Mouse (Mus musculus) embryonic facial prominence, embryonic 13.5 days (tissue): Measurements from ENCODE around the gene Rbms2. TPM values are rescaled to one million over a fixed set of nuclear protein-coding genes. Genes with fewer than 3 reads are reported as not detected.
"Not testable (repeated sequence)": the region's sequence is repeated elsewhere in the genome, so short reads cannot be mapped to it uniquely, and the experiment has no call there.

Experiments
- ATAC-seq: fragments of 200-750 bp; cut with Nextera tagmentation; 2 replicates; pipeline ENCODE4 v1.8.0; 2017; ENCODE audit warnings: low read depth; ENCODE audit not compliant: insufficient number of reproducible peaks, insufficient read depth, low FRiP score, low TSS enrichment
- H3K27ac ChIP-seq: fragments of 300-500 bp; sonication (generic); 2 replicates; pipeline ENCODE4 v1.5.1; 2015; ENCODE audit warnings: moderate library complexity, mild to moderate bottlenecking, inconsistent platforms
- H3K27me3 ChIP-seq: fragments of 300-500 bp; sonication (generic); 2 replicates; pipeline ENCODE4 v1.6.1; 2015; ENCODE audit warnings: mild to moderate bottlenecking, inconsistent platforms
- H3K36me3 ChIP-seq: fragments of 300-500 bp; sonication (generic); 2 replicates; pipeline ENCODE4 v1.6.1; 2015; ENCODE audit warnings: mild to moderate bottlenecking, inconsistent platforms
- H3K4me1 ChIP-seq: fragments of 300-500 bp; sonication (generic); 2 replicates; pipeline ENCODE4 v1.6.1; 2015; ENCODE audit warnings: inconsistent platforms
- H3K4me2 ChIP-seq: fragments of 300-500 bp; sonication (generic); 2 replicates; pipeline ENCODE4 v1.6.1; 2015; ENCODE audit warnings: moderate library complexity, mild to moderate bottlenecking, inconsistent platforms
- H3K4me3 ChIP-seq: fragments of 300-500 bp; sonication (generic); 2 replicates; pipeline ENCODE4 v1.5.1; 2015; ENCODE audit warnings: mild to moderate bottlenecking, inconsistent platforms
- H3K9ac ChIP-seq: fragments of 300-500 bp; sonication (generic); 2 replicates; pipeline ENCODE4 v1.6.1; 2015; ENCODE audit warnings: mild to moderate bottlenecking, inconsistent platforms
- H3K9me3 ChIP-seq: fragments of 300-500 bp; sonication (generic); 2 replicates; pipeline ENCODE4 v1.6.1; 2016; ENCODE audit warnings: inconsistent platforms
- WGBS: fragments of 180-500 bp; shearing (Covaris S2); methylation state at CpG from one replicate; pipeline ENCODE4 v1.1.7; 2015; ENCODE audit warnings: mixed read lengths; 5-methylcytosine and 5-hydroxymethylcytosine counted together
- polyA plus RNA-seq: library from polyadenylated mRNA; unstranded; fragments of >200 nt; fragmentation: Nextera tagmentation; extraction: Ambion mirVana; gene quantifications from 2 replicates; pipeline ENCODE4 v1.2.1, GENCODE M21; 2015

Rbms2 gene
- 39.7 and 42.2 TPM in 2 replicates for polyA plus RNA-seq

GRCm38 (mm10) chr10:128179989-128180388 lies at the start of gene Rbms2:
Rbms2 (minus strand) TSS chr10:128180297.
- WGBS = under 1% methylated on average over 6 of the region's 6 CpGs
- H3K4me3 ChIP-seq = peak within 1 kb of the TSS; percentile 20
- no peaks in the 10 kb centered on the region for H3K27me3 ChIP-seq
- peak within 1 kb of the TSS; percentile 50 for H3K4me2 ChIP-seq
- peak within 1 kb of the TSS; percentile 83 for H3K27ac ChIP-seq
- no peak for ATAC-seq
- H3K9ac ChIP-seq = peak within 1 kb of the TSS; percentile 58; the same call in 1 of the 2 replicates
- H3K4me1 ChIP-seq = peaks cover 18% of the 10 kb centered on the region
- no peaks in the 10 kb centered on the region for H3K36me3 ChIP-seq
- no peaks in the 10 kb centered on the region for H3K9me3 ChIP-seq

GRCm38 (mm10) chr10:128228009-128228408 lies 47.9 kb upstream of the Rbms2 start:
- ATAC-seq = no peak
- H3K27me3 ChIP-seq = no peaks in the 10 kb centered on the region
- 91% methylated on average over 8 of the region's 8 CpGs for WGBS
- H3K36me3 ChIP-seq = no peaks in the 10 kb centered on the region
- H3K27ac ChIP-seq = no peak overlapping the region
- no peak overlapping the region for H3K4me3 ChIP-seq
- H3K4me1 ChIP-seq = peaks cover 36% of the 10 kb centered on the region
- H3K9ac ChIP-seq = no peak overlapping the region
- no peak overlapping the region for H3K4me2 ChIP-seq
- no peaks in the 10 kb centered on the region for H3K9me3 ChIP-seq

- H3K9me3 ChIP-seq = no peaks in the 10 kb centered on the region
- no peaks in the 10 kb centered on the region for H3K27me3 ChIP-seq
- H3K4me3 ChIP-seq = no peak overlapping the region
- H3K27ac ChIP-seq = no peak overlapping the region
- H3K4me2 ChIP-seq = no peak overlapping the region
- 76% methylated on average over 9 of the region's 9 CpGs for WGBS
- no peak overlapping the region; the same call in 1 of the 2 replicates for H3K9ac ChIP-seq
- no peaks in the 10 kb centered on the region for H3K36me3 ChIP-seq
- ATAC-seq = no peak
- peaks cover 33% of the 10 kb centered on the region for H3K4me1 ChIP-seq
Measured at GRCm38 (mm10) chr10:128227592-128227991, 47.5 kb upstream of the Rbms2 start.

- no peaks in the 10 kb centered on the region for H3K27me3 ChIP-seq
- 48% methylated on average over 4 of the region's 4 CpGs for WGBS
- peak within 1 kb of the TSS; percentile 74 for H3K27ac ChIP-seq
- H3K4me3 ChIP-seq = no peak within 1 kb of the TSS
- H3K9me3 ChIP-seq = no peaks in the 10 kb centered on the region
- H3K4me1 ChIP-seq = peaks cover 26% of the 10 kb centered on the region
- peak within 1 kb of the TSS; percentile 36; the same call in 1 of the 2 replicates for H3K9ac ChIP-seq
- H3K36me3 ChIP-seq = no peaks in the 10 kb centered on the region
- no peak within 1 kb of the TSS for H3K4me2 ChIP-seq
- ATAC-seq = no peak
Measured at GRCm38 (mm10) chr10:128225538-128225937, 45.4 kb upstream of the Rbms2 start, which contains the start of gene Mip. Mip (plus strand) TSS chr10:128225838.

- ATAC-seq = no peak; the same call in 1 of the 2 replicates
- no peak overlapping the region for H3K4me3 ChIP-seq
- no peaks in the 10 kb centered on the region for H3K36me3 ChIP-seq
- H3K9me3 ChIP-seq = no peaks in the 10 kb centered on the region
- H3K4me1 ChIP-seq = peaks cover 25% of the 10 kb centered on the region
- no peak overlapping the region for H3K4me2 ChIP-seq
- H3K27ac ChIP-seq = peak overlapping the region; percentile 74
- 10% methylated on average over 5 of the region's 5 CpGs for WGBS
- H3K27me3 ChIP-seq = no peaks in the 10 kb centered on the region
- H3K9ac ChIP-seq = 0 out of 2 replicates have a peak overlapping the region, but pooled peaks have one; percentile 32
Measured at GRCm38 (mm10) chr10:128225064-128225463, 45.0 kb upstream of the Rbms2 start.

- 49% methylated on average over 16 of the region's 16 CpGs for WGBS
- ATAC-seq = no peak
- Histone ChIP-seq H3K4me3 (no peak overlapping the region), H3K27me3 (no peaks in the 10 kb centered on the region), H3K9me3 (no peaks in the 10 kb centered on the region), H3K36me3 (no peaks in the 10 kb centered on the region), H3K4me1 (peaks cover 20% of the 10 kb centered on the region), H3K9ac (no peak overlapping the region), H3K4me2 (no peak overlapping the region), H3K27ac (no peak overlapping the region)
Measured at GRCm38 (mm10) chr10:128221533-128222286, 41.6 kb upstream of the Rbms2 start.

- Histone ChIP-seq H3K4me3 (no peak overlapping the region), H3K36me3 (no peaks in the 10 kb centered on the region), H3K9me3 (no peaks in the 10 kb centered on the region), H3K27me3 (peaks cover 6% of the 10 kb centered on the region; the same call in 1 of the 2 replicates), H3K4me1 (no peaks in the 10 kb centered on the region), H3K27ac (no peak overlapping the region), H3K9ac (no peak overlapping the region), H3K4me2 (no peak overlapping the region)
- no peak for ATAC-seq
- 94% methylated on average over 18 of the region's 18 CpGs for WGBS
Measured at GRCm38 (mm10) chr10:128218387-128219117, 38.5 kb upstream of the Rbms2 start.

GRCm38 (mm10) chr10:128214981-128215380 lies 34.9 kb upstream of the Rbms2 start:
- Histone ChIP-seq H3K36me3 (no peaks in the 10 kb centered on the region), H3K9ac (no peak overlapping the region), H3K4me2 (no peak overlapping the region), H3K9me3 (no peaks in the 10 kb centered on the region), H3K4me3 (no peak overlapping the region), H3K27ac (no peak overlapping the region), H3K4me1 (peaks cover 12% of the 10 kb centered on the region), H3K27me3 (peaks cover 6% of the 10 kb centered on the region; the same call in 1 of the 2 replicates)
- WGBS = 81% methylated on average over 5 of the region's 5 CpGs
- no peak for ATAC-seq

GRCm38 (mm10) chr10:128214112-128214511 lies 34.0 kb upstream of the Rbms2 start:
- H3K27me3 ChIP-seq, ATAC-seq, H3K27ac ChIP-seq, H3K9me3 ChIP-seq, H3K4me2 ChIP-seq, H3K9ac ChIP-seq, H3K36me3 ChIP-seq, H3K4me3 ChIP-seq: not testable (repeated sequence)
- H3K4me1 ChIP-seq = peaks cover 13% of the 10 kb centered on the region
- WGBS = 91% methylated on average over 4 of the region's 4 CpGs

DNA sequence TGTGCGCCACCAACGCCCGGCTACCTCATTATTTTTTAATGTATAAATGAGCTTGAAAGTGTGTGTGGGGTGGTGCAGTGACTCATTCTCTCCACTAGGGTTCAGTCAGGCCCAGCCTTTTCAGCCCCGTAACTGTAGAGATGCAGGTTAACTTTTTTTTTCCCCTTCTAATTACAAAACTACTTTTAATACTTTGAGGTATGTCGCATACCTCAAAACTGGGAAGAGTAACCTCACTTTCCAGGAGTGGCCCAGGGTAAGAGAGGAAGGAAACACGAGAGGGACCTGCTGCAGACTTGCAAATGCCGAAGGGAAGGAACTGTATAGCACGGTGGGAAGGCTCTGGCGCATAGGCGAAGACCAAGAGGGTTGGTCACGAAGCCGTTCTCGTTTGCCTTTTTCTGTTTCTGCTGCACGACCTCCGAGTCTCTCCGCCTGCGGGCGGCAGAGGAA lies 32.8 kb upstream of the Rbms2 start:
- ATAC-seq = peak; percentile 58
- H3K4me3 ChIP-seq = peak overlapping the region; percentile 38
- H3K27me3 ChIP-seq = peaks cover 6% of the 10 kb centered on the region; the same call in 1 of the 2 replicates
- peaks cover 9% of the 10 kb centered on the region for H3K36me3 ChIP-seq
- peak overlapping the region; percentile 53; the same call in 1 of the 2 replicates for H3K9ac ChIP-seq
- H3K9me3 ChIP-seq = no peaks in the 10 kb centered on the region
- H3K4me1 ChIP-seq = peaks cover 13% of the 10 kb centered on the region
- 2% methylated on average over 18 of the region's 18 CpGs for WGBS
- peak overlapping the region; percentile 91 for H3K4me2 ChIP-seq
- H3K27ac ChIP-seq = peak overlapping the region; percentile 71

- ATAC-seq = no peak
- Histone ChIP-seq H3K27ac (no peak overlapping the region; the same call in 1 of the 2 replicates), H3K36me3 (peaks cover 14% of the 10 kb centered on the region), H3K9me3 (no peaks in the 10 kb centered on the region), H3K4me2 (peak overlapping the region; percentile 91), H3K4me3 (peak overlapping the region; percentile 68), H3K27me3 (peaks cover 6% of the 10 kb centered on the region; the same call in 1 of the 2 replicates), H3K9ac (peak overlapping the region; percentile 78; the same call in 1 of the 2 replicates), H3K4me1 (peaks cover 13% of the 10 kb centered on the region)
- WGBS = 36% methylated on average over 6 of the region's 6 CpGs
Measured at GRCm38 (mm10) chr10:128212148-128212547, 32.1 kb upstream of the Rbms2 start.
